Mouse (Mus musculus) cerebellum, adult 9-11 months (tissue): Measurements from ENCODE around the gene Tex36.

ENCODE experiments used
- DNase-seq: peaks from one replicate; pipeline ENCODE4 v3.0.0; 2022

Tex36 gene

DNA sequence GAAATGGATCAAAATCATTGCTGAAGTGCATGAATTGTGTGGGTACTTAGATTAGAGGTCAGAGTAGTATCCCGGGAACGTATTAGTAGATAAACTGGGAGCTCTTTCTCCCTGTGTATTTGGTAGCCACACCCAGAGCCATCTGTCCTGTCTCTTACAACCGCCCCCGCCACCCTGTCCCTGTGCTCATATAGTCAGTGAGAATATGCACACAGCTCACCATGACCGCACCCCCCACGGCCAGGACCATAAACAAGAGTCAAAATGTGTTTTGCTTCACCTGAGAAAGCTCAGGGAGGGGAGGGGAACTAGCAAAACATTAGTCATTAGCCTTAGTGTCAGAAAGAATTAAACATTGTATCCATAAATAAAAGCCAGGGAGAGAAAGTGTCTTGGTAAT lies 18.7 kb downstream of the Tex36 start:
- DNase-seq = no peak

DNA sequence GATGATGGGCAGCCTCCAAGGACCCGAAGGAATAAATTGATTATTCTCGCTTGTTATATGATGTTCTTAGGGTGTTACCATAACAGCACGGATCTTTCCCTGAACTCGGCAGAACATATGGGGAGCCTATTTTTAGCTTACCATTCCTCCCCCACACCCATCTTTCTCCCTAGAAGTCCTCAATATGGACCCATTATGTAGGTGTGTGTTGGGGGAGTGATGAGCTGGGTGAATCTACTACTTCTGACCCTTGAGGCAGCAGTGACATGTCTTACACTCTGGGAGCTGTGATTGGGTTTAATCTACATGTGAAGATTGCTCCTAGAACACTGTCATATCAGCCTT lies 21.7 kb downstream of the Tex36 start:
- DNase-seq = no peak

DNA sequence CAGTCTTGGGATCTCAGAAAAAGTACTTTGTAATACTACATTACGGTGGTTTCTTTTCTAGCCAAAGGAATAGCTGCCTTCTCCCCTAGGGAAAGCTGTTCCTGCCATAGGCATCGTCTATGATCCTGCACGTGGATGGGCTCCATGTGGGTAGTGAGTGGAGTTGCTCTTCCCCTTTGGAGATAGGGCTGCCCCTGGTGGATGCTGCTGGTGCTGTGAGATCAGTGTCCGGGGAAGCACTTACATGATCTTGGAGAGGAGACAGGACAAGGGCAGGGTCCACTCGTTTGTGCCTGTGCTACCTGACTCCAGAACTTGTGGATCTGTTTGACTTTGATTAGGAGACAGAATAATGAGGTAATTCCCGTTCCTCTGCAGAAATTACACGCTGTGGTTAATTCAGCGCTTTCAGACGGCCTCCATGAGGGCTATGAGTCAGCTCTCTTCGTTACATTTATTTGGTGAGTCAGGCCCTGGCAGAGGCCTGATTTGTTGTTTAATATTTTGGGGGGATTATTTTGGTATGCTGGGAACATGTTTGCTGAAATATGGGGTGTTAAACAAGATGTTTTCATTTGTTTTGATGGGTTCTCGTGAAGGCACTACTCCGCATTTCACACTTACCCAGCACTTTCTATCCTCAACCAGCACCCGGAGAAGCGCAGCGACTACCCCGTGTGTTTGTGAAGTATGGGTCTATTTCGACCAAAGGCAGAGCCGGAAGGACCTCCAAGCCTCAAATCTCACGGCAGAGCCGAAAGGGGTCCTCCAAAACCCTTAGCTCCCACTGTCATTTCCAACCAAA lies 22.3 kb downstream of the Tex36 start:
- no peak for DNase-seq

DNA sequence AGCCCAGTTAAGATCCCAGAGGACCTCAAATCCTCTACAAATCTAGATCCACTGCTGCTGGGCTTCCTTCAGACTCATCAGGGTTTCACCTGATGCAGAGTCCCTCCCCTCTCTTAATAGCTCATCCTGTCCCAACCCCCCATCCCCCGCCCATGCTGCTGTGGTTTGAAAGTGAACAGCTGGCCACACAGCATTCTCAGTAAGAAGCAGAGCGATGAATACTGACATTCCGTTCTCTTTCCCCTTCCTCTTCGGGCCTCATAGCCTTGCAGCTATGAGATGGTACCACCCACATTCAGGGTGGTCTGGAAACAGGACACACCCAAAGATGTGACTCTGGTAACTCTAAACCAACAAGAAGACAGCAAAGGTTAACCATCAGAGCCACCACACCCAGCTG lies 25.1 kb downstream of the Tex36 start:
- no peak for DNase-seq

DNA sequence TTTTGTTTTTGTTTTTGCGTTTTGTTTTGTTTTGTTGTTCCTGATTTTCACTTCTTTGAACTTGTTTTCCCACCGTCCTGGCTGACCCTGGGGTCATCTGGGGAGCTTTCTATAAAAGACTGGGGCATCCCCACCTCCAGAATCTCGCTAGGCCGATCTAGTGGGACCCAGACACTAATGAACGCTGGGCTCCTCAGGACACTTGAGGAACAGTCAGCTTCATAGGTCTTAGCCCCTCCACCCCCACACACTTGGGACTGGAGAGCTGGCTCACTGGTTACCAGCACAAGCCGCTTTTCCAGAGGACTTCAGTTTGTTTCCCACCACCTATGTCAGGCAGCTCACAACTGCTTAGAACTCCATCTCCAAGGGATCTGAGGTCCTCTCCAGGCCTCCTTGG lies 25.7 kb downstream of the Tex36 start:
- DNase-seq = no peak

DNA sequence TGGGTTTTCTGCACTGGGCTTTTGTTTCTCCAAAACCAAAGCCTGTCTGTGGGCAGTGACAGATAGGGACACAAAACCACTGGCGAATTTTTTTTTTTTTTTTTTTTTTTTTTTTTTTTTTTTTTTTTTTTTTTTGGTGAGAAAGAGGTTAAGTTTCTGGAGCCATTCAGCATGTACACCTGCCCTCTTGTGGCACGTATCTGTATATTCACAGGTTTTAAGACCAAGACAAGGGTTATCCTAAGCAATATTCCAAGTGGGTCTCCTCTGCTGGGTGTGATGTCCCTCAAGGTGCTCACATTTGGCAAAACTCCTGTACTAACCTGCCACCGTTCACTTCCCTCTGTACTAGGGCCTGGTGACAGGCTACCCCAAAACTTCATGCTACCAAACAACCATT lies 30.0 kb downstream of the Tex36 start:
- peak; percentile 53 for DNase-seq

DNA sequence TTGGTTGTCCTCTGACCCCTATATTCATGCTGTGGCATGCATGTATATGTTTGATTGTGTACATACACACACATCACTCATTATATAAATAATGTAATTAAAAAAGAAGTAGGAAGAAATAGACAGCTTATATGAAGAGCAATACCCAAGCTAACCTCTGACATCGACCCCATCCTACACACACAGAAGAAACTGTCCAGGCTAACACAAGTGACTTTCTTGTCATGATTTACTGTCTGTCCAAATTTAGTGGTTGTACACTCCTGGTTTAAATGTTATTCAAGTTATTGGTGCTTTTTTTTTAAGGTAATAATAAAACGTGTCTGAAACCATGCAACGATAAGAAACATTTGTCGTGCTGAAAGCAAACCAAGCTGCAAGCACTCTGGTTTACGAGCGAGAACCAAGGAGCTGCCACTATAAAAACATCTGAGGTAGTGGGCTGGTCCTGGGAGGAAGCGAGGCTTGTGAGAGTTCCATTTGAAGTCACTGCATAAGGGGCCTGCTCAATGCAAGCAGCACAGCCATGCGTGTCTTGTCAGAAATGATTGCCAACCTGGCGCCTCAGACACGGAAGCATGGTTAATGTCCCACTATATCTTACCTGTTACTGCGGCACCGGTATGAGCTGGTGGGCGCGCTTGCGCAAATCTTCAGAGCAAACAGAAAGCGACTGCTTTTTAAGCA lies 32.6 kb downstream of the Tex36 start:
- DNase-seq = no peak

DNA sequence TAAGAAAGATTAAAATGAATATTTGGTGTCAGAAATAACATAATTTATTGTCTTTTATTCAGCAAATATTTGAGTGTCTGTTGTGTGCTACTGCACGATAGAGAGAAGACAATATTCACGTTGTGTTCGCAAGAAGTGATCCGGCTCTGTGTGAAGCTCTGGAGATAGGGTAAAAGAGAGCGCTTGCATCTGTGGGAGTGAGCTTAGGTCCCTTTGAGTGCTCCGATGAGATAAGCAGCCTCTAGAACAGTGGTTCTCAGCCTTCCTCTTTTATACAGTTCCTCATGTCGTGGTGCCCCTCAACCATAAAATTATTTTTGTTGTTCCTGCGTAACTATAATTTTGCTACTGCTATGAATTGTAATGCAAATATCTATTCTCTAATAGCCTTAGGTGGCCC lies 37.4 kb downstream of the Tex36 start:
- DNase-seq = no peak

DNA sequence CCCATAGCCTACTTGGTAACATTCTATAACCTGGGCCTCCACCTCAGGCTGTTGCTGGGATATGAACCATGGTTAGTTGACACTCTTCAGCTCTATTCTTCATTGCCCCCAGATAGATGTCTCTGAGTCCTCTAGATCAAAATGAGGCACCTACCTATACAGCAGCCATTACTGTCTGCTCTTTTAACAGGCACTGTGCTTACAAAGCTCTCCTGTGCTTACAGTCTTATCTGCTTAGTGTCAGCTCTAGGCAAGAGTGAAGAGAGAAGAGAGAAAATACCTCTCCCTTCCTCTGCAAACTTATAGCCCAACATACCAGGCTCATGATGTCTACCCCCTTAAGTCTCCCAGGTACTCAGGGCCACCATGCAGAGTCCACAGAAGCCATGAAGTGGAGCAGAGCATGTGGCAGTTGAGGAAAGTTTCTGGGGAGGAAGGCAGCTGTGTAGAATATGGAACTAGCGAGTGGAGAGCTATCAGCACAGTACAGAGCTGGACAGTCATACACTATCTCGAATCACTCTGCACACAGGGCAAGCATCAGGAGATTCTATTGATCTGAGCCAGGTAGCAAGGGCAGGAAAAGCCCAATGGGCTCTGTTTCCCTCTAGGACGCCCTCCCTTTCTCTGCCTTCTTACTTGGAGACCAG lies 38.7 kb downstream of the Tex36 start:
- DNase-seq = no peak

DNA sequence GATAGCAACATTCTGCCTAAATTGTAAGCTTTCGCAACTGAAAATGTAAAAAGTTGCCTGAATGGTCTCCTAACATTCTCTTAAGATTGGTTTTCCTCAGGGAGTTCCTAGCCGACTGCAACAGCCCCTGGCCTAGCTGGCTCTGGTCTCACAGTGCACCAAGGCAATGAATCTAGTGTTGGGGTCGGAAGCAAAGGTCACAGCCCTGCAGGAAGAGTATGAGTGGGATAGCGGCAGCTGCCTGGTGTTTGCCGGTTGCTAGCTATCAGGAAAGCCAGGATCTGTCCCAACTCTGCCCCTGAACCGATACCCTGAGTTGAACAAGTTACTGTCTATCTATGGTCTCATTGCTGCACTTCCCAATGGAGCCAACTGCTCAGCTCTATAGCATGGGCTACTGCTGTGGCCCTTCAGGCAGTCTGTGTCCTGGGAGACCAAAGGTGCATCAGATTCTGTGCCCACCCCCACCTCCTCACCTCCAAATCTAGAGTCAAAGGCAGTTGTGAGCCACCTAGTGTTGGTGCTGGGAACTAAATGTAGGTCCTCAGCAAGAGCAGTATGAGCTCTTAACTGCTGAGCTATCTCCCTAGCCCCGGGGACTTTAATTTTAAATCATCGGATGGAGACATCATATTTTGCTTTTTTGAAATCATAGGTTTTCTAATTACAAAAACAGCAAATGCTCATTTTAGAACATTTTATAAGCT lies 46.0 kb downstream of the Tex36 start:
- DNase-seq = no peak

DNA sequence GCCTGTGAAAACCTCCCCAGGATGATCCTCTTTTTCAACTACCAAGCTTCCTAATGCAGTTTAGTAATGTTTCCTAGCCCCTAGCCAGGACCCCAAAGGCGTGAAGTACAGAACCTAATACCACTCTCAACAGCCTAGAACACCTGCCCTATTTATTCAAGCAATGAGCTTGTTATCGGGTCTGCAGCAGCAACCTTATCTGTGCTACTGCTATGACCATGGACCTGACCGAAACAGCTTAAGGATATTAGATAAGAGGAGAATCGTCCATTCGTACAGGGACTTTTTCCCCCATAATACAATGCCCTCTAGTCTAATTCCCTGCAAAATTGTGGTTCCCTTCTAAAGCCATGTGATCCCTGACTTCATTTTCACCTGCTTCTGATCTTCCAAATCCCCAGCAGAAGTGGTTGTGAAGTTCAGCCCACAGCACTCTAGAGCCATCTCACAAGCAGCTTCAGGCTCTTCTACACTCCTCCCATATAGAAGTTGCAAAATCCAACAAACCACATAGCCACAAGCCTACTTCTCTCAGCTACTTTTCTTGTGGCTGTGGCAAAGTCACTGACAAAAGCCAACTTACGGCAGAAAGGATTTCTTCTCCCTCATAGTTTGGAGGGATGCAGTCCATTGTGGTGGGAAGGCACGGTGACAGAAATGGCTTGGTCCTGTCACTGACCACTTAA lies 49.5 kb downstream of the Tex36 start:
- no peak for DNase-seq

DNA sequence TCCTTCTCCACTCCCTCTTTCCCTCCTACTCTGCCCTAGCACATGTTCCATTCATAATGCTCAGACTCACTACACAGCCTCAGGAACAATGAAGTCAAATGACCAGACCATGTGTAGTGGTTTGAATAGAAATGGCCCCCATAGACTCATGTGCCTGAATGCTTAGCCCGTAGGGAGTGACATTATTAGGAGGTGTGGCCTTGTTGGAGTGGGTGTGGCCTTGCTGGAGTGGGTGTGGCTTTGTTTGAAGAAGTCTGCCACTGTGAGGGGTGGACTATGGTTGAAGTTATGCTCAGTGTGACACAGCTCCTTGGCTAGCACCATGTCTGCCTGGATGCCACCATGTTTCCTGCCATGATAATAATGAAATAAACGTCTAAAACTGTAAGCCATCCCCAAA lies 51.0 kb downstream of the Tex36 start:
- no peak for DNase-seq

DNA sequence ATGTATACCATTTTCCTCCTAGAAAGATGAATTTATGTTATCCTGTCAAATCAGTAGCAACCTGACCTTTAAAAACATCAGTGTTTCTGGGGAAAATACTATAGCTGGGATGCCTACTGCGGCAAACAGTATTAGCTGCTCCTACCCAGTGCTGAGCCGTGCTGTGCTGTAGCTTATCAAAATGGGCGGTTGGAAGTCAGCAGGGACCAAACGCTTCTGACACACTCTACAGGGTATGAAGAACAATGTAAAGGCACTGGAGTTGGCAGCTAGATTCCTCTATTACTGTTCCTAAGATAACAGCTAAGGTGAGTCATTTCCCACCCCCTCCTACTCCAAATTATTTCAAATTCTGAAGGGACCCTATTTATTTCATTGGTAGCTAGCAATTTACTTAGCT lies 53.5 kb downstream of the Tex36 start:
- DNase-seq = no peak

DNA sequence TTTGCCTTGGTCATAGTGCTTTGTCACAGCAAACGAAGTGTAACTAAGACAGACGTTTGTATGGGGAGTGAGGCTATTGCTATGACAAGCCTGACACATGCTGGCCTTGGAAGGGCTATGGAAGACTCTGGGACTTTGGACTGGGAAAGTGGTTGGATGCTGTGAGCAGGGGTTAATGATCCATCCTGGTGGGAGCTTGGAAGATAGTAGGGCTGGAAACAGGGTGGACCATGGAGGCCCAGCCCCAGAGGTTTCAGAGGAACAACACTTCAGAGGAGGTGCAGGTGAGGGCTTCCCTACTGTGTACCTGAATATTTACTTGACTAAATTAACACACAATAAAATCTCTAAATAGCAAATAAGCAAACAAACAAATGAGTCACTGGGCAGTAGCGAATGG lies 56.3 kb downstream of the Tex36 start:
- DNase-seq = no peak

DNA sequence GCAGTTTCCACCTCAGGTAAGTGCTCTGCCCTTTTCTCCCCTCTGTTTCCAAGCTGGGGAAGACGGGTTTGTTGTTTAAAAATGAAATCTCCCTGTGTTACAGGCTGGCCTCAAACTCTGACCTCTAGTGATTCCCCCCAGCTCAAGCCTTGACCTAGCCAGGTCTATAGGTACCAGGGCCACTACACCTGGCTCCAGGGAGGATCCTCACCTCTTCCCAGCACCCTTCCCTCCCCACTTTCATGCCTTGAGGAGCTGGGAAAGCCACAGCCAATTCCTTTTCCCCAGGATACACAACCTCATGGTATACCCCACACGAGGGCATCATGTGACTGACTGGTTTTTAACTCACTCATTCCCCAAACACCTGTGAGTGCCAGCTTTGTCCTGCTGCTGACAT lies 57.0 kb downstream of the Tex36 start:
- no peak for DNase-seq

DNA sequence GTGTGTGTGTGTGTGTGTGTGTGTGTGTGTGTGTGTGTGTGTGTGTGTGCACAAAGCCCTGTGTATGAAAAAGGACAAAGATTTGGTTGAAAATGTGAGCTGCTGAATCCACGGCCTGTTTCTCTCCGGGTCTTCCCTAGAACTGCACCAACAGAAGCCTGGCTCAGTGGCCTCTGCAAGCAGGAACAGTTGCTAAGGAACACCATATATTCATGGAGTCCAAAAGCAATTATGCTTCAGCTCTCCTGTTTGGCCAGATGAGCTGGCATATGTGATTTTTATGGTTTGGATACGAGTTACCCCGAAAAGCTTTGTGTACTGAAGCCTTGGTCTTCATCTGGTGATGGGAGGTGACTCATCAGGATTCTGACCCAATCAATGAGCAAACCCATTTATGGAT lies 58.8 kb downstream of the Tex36 start:
- DNase-seq = no peak

DNA sequence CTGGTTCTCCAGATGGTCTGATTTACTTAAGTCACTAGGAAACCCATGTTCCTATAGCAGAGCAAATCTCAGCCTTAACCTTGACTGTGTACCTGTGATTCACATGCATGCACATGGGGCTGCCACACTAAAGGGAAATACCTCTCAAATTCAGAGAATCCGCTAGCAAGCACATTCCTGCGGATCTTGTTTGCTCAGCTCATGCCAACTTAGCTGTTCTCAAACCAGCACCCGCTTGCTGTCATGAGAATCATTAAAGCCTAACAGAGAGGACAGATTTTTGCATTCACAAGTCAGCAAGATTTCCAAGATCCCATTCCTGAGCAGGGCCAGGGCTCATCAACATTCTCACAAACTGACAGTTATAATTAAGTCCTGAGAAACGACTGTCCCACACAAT lies 64.6 kb downstream of the Tex36 start:
- no peak for DNase-seq
